Mouse (Mus musculus): ENCODE data around the gene Cc2d1a. TPM values are rescaled to one million over a fixed set of nuclear protein-coding genes. Genes with fewer than 3 reads are reported as not detected.
A peak's percentile ranks its signal among the peaks of the same experiment; 100 is the strongest.

The Cc2d1a gene
- polyA plus RNA-seq, 1 experiment = 20.0 TPM

GRCm38 (mm10) chr8:84179946-84180345, 32.2 kb upstream of the Cc2d1a start:
- Histone ChIP-seq H3K27ac (ENCODE audit: insufficient read depth, low read length) (no peak overlapping the region), H3K4me3 (ENCODE audit: insufficient read depth, low read length) (no peak overlapping the region), H3K4me1 (ENCODE audit: control insufficient read depth, insufficient read depth, low read length) (0 out of 2 replicates have a peak, but pooled peaks cover 2% of the 10 kb centered on the region)
- TF ChIP-seq POLR2A (IDR thresholded peaks at IDR 0.05; ENCODE audit: low read depth, low read length) = no peak
- TF ChIP-seq CTCF (IDR thresholded peaks at IDR 0.05; ENCODE audit: borderline replicate concordance, insufficient read depth, low read length) = no peak

- Histone ChIP-seq H3K27ac (ENCODE audit: insufficient read depth, low read length) (no peak overlapping the region), H3K4me1 (ENCODE audit: control insufficient read depth, insufficient read depth, low read length) (0 out of 2 replicates have a peak, but pooled peaks cover 2% of the 10 kb centered on the region), H3K4me3 (ENCODE audit: insufficient read depth, low read length) (no peak overlapping the region)
- TF ChIP-seq CTCF (IDR thresholded peaks at IDR 0.05; ENCODE audit: borderline replicate concordance, insufficient read depth, low read length) (no peak), POLR2A (IDR thresholded peaks at IDR 0.05; ENCODE audit: low read depth, low read length) (no peak)
Measured at GRCm38 (mm10) chr8:84178592-84178991, 30.9 kb upstream of the Cc2d1a start.

GRCm38 (mm10) chr8:84177405-84177804, 29.7 kb upstream of the Cc2d1a start:
- no peak overlapping the region for H3K4me3 ChIP-seq (ENCODE audit: insufficient read depth, low read length)
- TF ChIP-seq POLR2A (IDR thresholded peaks at IDR 0.05; ENCODE audit: low read depth, low read length) = no peak
- H3K27ac ChIP-seq (ENCODE audit: insufficient read depth, low read length) = no peak overlapping the region
- 0 out of 2 replicates have a peak, but pooled peaks cover 2% of the 10 kb centered on the region for H3K4me1 ChIP-seq (ENCODE audit: control insufficient read depth, insufficient read depth, low read length)

- no peak overlapping the region for H3K27ac ChIP-seq (ENCODE audit: insufficient read depth, low read length)
- no peak for TF ChIP-seq POLR2A (IDR thresholded peaks at IDR 0.05; ENCODE audit: low read depth, low read length)
- TF ChIP-seq CTCF (IDR thresholded peaks at IDR 0.05; ENCODE audit: borderline replicate concordance, insufficient read depth, low read length) = no peak
Measured at GRCm38 (mm10) chr8:84176560-84176959, 28.8 kb upstream of the Cc2d1a start.

GRCm38 (mm10) chr8:84173861-84174260, 26.1 kb upstream of the Cc2d1a start:
- no peak for TF ChIP-seq POLR2A (IDR thresholded peaks at IDR 0.05; ENCODE audit: low read depth, low read length)
- 0 out of 2 replicates have a peak, but pooled peaks have one; percentile 11 for TF ChIP-seq CTCF (IDR thresholded peaks at IDR 0.05; ENCODE audit: borderline replicate concordance, insufficient read depth, low read length)
- Histone ChIP-seq H3K4me3 (ENCODE audit: insufficient read depth, low read length) (no peak overlapping the region), H3K4me1 (ENCODE audit: control insufficient read depth, insufficient read depth, low read length) (no peaks in the 10 kb centered on the region), H3K27ac (ENCODE audit: insufficient read depth, low read length) (no peak overlapping the region)

More at GRCm38 (mm10) chr8:84176560-84176959, 28.8 kb upstream of the Cc2d1a start:
- Histone ChIP-seq H3K4me1 (ENCODE audit: control insufficient read depth, insufficient read depth, low read length) (0 out of 2 replicates have a peak, but pooled peaks cover 2% of the 10 kb centered on the region), H3K4me3 (ENCODE audit: insufficient read depth, low read length) (no peak overlapping the region)

- H3K4me3 ChIP-seq (ENCODE audit: insufficient read depth, low read length) = no peak overlapping the region
- H3K27ac ChIP-seq (ENCODE audit: insufficient read depth, low read length) = no peak overlapping the region
- H3K4me1 ChIP-seq (ENCODE audit: control insufficient read depth, insufficient read depth, low read length) = no peaks in the 10 kb centered on the region
- no peak for TF ChIP-seq POLR2A (IDR thresholded peaks at IDR 0.05; ENCODE audit: low read depth, low read length)
Measured at GRCm38 (mm10) chr8:84170096-84170495, 22.4 kb upstream of the Cc2d1a start.

GRCm38 (mm10) chr8:84167696-84168095, 20.0 kb upstream of the Cc2d1a start:
- Histone ChIP-seq H3K4me3 (ENCODE audit: insufficient read depth, low read length) (no peak overlapping the region), H3K27ac (ENCODE audit: insufficient read depth, low read length) (no peak overlapping the region), H3K4me1 (ENCODE audit: control insufficient read depth, insufficient read depth, low read length) (peaks cover 4% of the 10 kb centered on the region; the same call in 1 of the 2 replicates)
- no peak for TF ChIP-seq POLR2A (IDR thresholded peaks at IDR 0.05; ENCODE audit: low read depth, low read length)

- Histone ChIP-seq H3K4me1 (ENCODE audit: control insufficient read depth, insufficient read depth, low read length) (no peaks in the 10 kb centered on the region), H3K27ac (ENCODE audit: insufficient read depth, low read length) (no peak overlapping the region), H3K4me3 (ENCODE audit: insufficient read depth, low read length) (no peak overlapping the region)
- no peak for TF ChIP-seq CTCF (IDR thresholded peaks at IDR 0.05; ENCODE audit: borderline replicate concordance, insufficient read depth, low read length)
- no peak for TF ChIP-seq POLR2A (IDR thresholded peaks at IDR 0.05; ENCODE audit: low read depth, low read length)
Measured at GRCm38 (mm10) chr8:84157620-84158019, 9.9 kb upstream of the Cc2d1a start.

- TF ChIP-seq CTCF (IDR thresholded peaks at IDR 0.05; ENCODE audit: borderline replicate concordance, insufficient read depth, low read length) (no peak), POLR2A (IDR thresholded peaks at IDR 0.05; ENCODE audit: low read depth, low read length) (no peak)
- Histone ChIP-seq H3K4me1 (ENCODE audit: control insufficient read depth, insufficient read depth, low read length) (no peaks in the 10 kb centered on the region), H3K27ac (ENCODE audit: insufficient read depth, low read length) (no peak overlapping the region), H3K4me3 (ENCODE audit: insufficient read depth, low read length) (no peak overlapping the region)
Measured at GRCm38 (mm10) chr8:84149181-84149580, 1.4 kb upstream of the Cc2d1a start.

- Histone ChIP-seq H3K4me1 (ENCODE audit: control insufficient read depth, insufficient read depth, low read length) (no peaks in the 10 kb centered on the region), H3K27ac (ENCODE audit: insufficient read depth, low read length) (no peak overlapping the region), H3K4me3 (ENCODE audit: insufficient read depth, low read length) (no peak overlapping the region)
- TF ChIP-seq CTCF (IDR thresholded peaks at IDR 0.05; ENCODE audit: borderline replicate concordance, insufficient read depth, low read length) (no peak), POLR2A (IDR thresholded peaks at IDR 0.05; ENCODE audit: low read depth, low read length) (no peak)
Measured at GRCm38 (mm10) chr8:84148531-84148850, 755 bp upstream of the Cc2d1a start.

- Histone ChIP-seq H3K4me1 (ENCODE audit: control insufficient read depth, insufficient read depth, low read length) (no peaks in the 10 kb centered on the region), H3K27ac (ENCODE audit: insufficient read depth, low read length) (no peak overlapping the region), H3K4me3 (ENCODE audit: insufficient read depth, low read length) (peak overlapping the region; percentile 78)
- TF ChIP-seq CTCF (IDR thresholded peaks at IDR 0.05; ENCODE audit: borderline replicate concordance, insufficient read depth, low read length) = no peak
- TF ChIP-seq POLR2A (IDR thresholded peaks at IDR 0.05; ENCODE audit: low read depth, low read length) = no peak; the same call in 1 of the 2 replicates
Measured at GRCm38 (mm10) chr8:84147324-84147766, 391 bp downstream of the Cc2d1a start.

Data from embryonic fibroblast, embryonic 13.5 days (primary cell).